ENCODE assay signal across 13 mouse cellular contexts in genomic region chr4:106915265-106915664, GRCm38 (mm10). TPM values are rescaled to one million over a fixed set of nuclear protein-coding genes. Genes with fewer than 3 reads are reported as not detected.
DNase-seq lines count a peak whose midpoint lies in the region; ATAC-seq lines count a peak whose summit lies in the region.
"Had no signal": no experiment of that assay in that cellular context is flagged by ENCODE, and none has a peak within 500 bp of the region (broad histone marks: within the 10 kb centered on the region; RNA-seq: fewer than 3 reads in every experiment).

No protein-coding gene starts in this region.

- 84% methylated on average over 8 of the region's 8 CpGs for WGBS in forebrain, embryonic 10.5 days
- WGBS in forebrain, embryonic 11.5 days, result 81% methylated on average over 8 of the region's 8 CpGs
- 69% methylated on average over 8 of the region's 8 CpGs for whole genome bisulfite sequencing in embryonic facial prominence, embryonic 10.5 days
- 68% methylated on average over 8 of the region's 8 CpGs for WGBS in hindbrain, embryonic 14.5 days
- 76% methylated on average over 8 of the region's 8 CpGs for WGBS in midbrain, embryonic 14.5 days

- H3K4me1 ChIP-seq in forebrain, embryonic 10.5 days, result peaks cover 61% of the 10 kb centered on the region
- peaks cover 17% of the 10 kb centered on the region for H3K4me1 ChIP-seq in forebrain, embryonic 11.5 days (replicated peaks; ENCODE audit: control insufficient read depth, insufficient read depth, low read length)
- H3K4me1 ChIP-seq in embryonic facial prominence, embryonic 10.5 days, result peaks cover 58% of the 10 kb centered on the region
- H3K4me1 ChIP-seq in hindbrain, embryonic 14.5 days (replicated peaks; ENCODE audit: control insufficient read depth, insufficient read depth, low read length), result peaks cover 37% of the 10 kb centered on the region
- peaks cover 38% of the 10 kb centered on the region for H3K4me1 ChIP-seq in midbrain, embryonic 14.5 days (ENCODE audit: control insufficient read depth, insufficient read depth, low read length)

- H3K27ac ChIP-seq in forebrain, embryonic 10.5 days, result no peak overlapping the region
- H3K27ac ChIP-seq in forebrain, embryonic 11.5 days (ENCODE audit: low read depth, low read length), result no peak overlapping the region
- H3K27ac ChIP-seq in embryonic facial prominence, embryonic 10.5 days (replicated peaks), result no peak overlapping the region
- H3K27ac ChIP-seq in hindbrain, embryonic 14.5 days, result no peak overlapping the region
- no peak overlapping the region for H3K27ac ChIP-seq in midbrain, embryonic 14.5 days (replicated peaks; ENCODE audit: low read depth, low read length)

- no peak for DNase-seq in forebrain, embryonic 10.5 days (ENCODE audit: extremely low spot score, low spot score)
- no peak for DNase-seq in forebrain, embryonic 11.5 days (ENCODE audit: low spot score)
- DNase-seq in embryonic facial prominence, embryonic 10.5 days (ENCODE audit: low spot score), result no peak
- no peak for DNase-seq in hindbrain, embryonic 14.5 days (ENCODE audit: low spot score)
- no peak for DNase-seq in midbrain, embryonic 14.5 days
- no peak for DNase-seq in lung, postnatal 4 days
- DNase-seq in kidney, postnatal 14 days, result no peak
- no peak for DNase-seq in adrenal gland, adult 2 months
- DNase-seq: cerebellum, adult 11 months; heart, adult 11 months; kidney, postnatal 25 days; spleen, adult 18-20 months; thymus, adult 18-20 months had no signal

- no peak for ATAC-seq in forebrain, embryonic 11.5 days (replicated peaks; ENCODE audit: low FRiP score)
- no peak for ATAC-seq in hindbrain, embryonic 14.5 days (ENCODE audit: low FRiP score)
- ATAC-seq in midbrain, embryonic 14.5 days (ENCODE audit: low FRiP score, low TSS enrichment), result no peak

- no peaks in the 10 kb centered on the region for H3K27me3 ChIP-seq in forebrain, embryonic 10.5 days (ENCODE audit: poor library complexity, severe bottlenecking)
- H3K27me3 ChIP-seq in forebrain, embryonic 11.5 days (ENCODE audit: control insufficient read depth, insufficient read depth, low read length), result no peaks in the 10 kb centered on the region
- no peaks in the 10 kb centered on the region for H3K27me3 ChIP-seq in embryonic facial prominence, embryonic 10.5 days (replicated peaks; ENCODE audit: low read depth, poor library complexity, severe bottlenecking)
- H3K27me3 ChIP-seq in hindbrain, embryonic 14.5 days (ENCODE audit: control insufficient read depth, insufficient read depth, low read length), result no peaks in the 10 kb centered on the region
- no peaks in the 10 kb centered on the region for H3K27me3 ChIP-seq in midbrain, embryonic 14.5 days (ENCODE audit: control insufficient read depth, insufficient read depth, low read length)

- no peak overlapping the region for H3K9ac ChIP-seq in forebrain, embryonic 11.5 days (ENCODE audit: low read length)
- H3K9ac ChIP-seq in hindbrain, embryonic 14.5 days, result peak overlapping the region; percentile 34
- H3K9ac ChIP-seq in midbrain, embryonic 14.5 days (replicated peaks; ENCODE audit: low read length), result peak overlapping the region; percentile 99; the same call in 1 of the 2 replicates

- H3K4me2 ChIP-seq in forebrain, embryonic 11.5 days (ENCODE audit: low read depth, low read length, severe bottlenecking), result no peak overlapping the region
- H3K4me2 ChIP-seq in hindbrain, embryonic 14.5 days (replicated peaks), result peak overlapping the region; percentile 66
- peak overlapping the region; percentile 96 for H3K4me2 ChIP-seq in midbrain, embryonic 14.5 days (ENCODE audit: low read length)

- 0 out of 2 replicates have a peak overlapping the region, but pooled peaks have one; percentile 99 for H3K4me3 ChIP-seq in forebrain, embryonic 10.5 days
- no peak overlapping the region; the same call in 1 of the 2 replicates for H3K4me3 ChIP-seq in forebrain, embryonic 11.5 days (ENCODE audit: low read depth, low read length)
- peak overlapping the region; percentile 100 for H3K4me3 ChIP-seq in embryonic facial prominence, embryonic 10.5 days
- H3K4me3 ChIP-seq in hindbrain, embryonic 14.5 days (replicated peaks; ENCODE audit: low read length), result peak overlapping the region; percentile 76; the same call in 1 of the 2 replicates
- H3K4me3 ChIP-seq in midbrain, embryonic 14.5 days (replicated peaks; ENCODE audit: low read depth, low read length), result peak overlapping the region; percentile 100

- peaks cover 76% of the 10 kb centered on the region for H3K36me3 ChIP-seq in forebrain, embryonic 10.5 days (replicated peaks)
- H3K36me3 ChIP-seq in forebrain, embryonic 11.5 days (ENCODE audit: control insufficient read depth, insufficient read depth, low read length), result peaks cover 21% of the 10 kb centered on the region
- H3K36me3 ChIP-seq in embryonic facial prominence, embryonic 10.5 days (replicated peaks), result peaks cover 75% of the 10 kb centered on the region
- peaks cover 64% of the 10 kb centered on the region for H3K36me3 ChIP-seq in hindbrain, embryonic 14.5 days (replicated peaks; ENCODE audit: control insufficient read depth, insufficient read depth)
- H3K36me3 ChIP-seq in midbrain, embryonic 14.5 days (ENCODE audit: control insufficient read depth, insufficient read depth, low read length), result peaks cover 58% of the 10 kb centered on the region

- H3K9me3 ChIP-seq in forebrain, embryonic 10.5 days, result no peaks in the 10 kb centered on the region
- H3K9me3 ChIP-seq in forebrain, embryonic 11.5 days (ENCODE audit: control insufficient read depth, low read length), result no peaks in the 10 kb centered on the region
- no peaks in the 10 kb centered on the region for H3K9me3 ChIP-seq in embryonic facial prominence, embryonic 10.5 days
- no peaks in the 10 kb centered on the region for H3K9me3 ChIP-seq in hindbrain, embryonic 14.5 days (ENCODE audit: control insufficient read depth, low read length)
- H3K9me3 ChIP-seq in midbrain, embryonic 14.5 days (ENCODE audit: control insufficient read depth, low read length), result no peaks in the 10 kb centered on the region

RNA-seq across cellular contexts. Expression of gene Ssbp3, which starts 4.8 kb away (rescaled TPM):
- polyA plus RNA-seq in forebrain, embryonic 10.5 days (2016; fragmentation: Nextera tagmentation; extraction: Ambion mirVana), result 128 and 134 TPM in 2 replicates
- 135 and 138 TPM in 2 replicates for polyA plus RNA-seq in forebrain, embryonic 11.5 days (2014; fragmentation: Nextera tagmentation; extraction: Ambion mirVana)
- polyA plus RNA-seq in embryonic facial prominence, embryonic 10.5 days (2016; fragmentation: Nextera tagmentation; extraction: Ambion mirVana), result 147 TPM in 2 replicates
- polyA plus RNA-seq in hindbrain, embryonic 14.5 days (2014; fragmentation: Nextera tagmentation; extraction: Ambion mirVana), result 93.0 and 100 TPM in 2 replicates
- polyA plus RNA-seq in midbrain, embryonic 14.5 days (2014; fragmentation: Nextera tagmentation; extraction: Ambion mirVana), result 147 and 187 TPM in 2 replicates
- total RNA-seq in adrenal gland, adult 2 months (2021), result 10 to 100 TPM; 73.9 to 88.5 TPM
- 54.3 and 85.0 TPM in 2 replicates for polyA plus RNA-seq in adrenal gland, adult 2 months (2012; rRNA removed)
